Mouse (Mus musculus): Measurements from ENCODE around the gene Pfkfb4. TPM values are rescaled to one million over a fixed set of nuclear protein-coding genes. Genes with fewer than 3 reads are reported as not detected.
A peak's percentile ranks its signal among the peaks of the same experiment; 100 is the strongest.

Gene Pfkfb4
- total RNA-seq, 2 experiments from 2014 or later = 37.3 to 46.3 TPM

GRCm38 (mm10) chr9:108992620-108993361, 1.2 kb downstream of the Pfkfb4 start:
- no peak for DNase-seq
- intact Hi-C loops (cut with DNase I) = no loop called here

- intact Hi-C loops (cut with DNase I) = no loop called here
- DNase-seq = no peak
These were observed 4.8 kb downstream of the Pfkfb4 start for GRCm38 (mm10) chr9:108996411-108996810.

- intact Hi-C loops (cut with DNase I) = no loop called here
- no peak for DNase-seq
These were observed 6.9 kb downstream of the Pfkfb4 start for GRCm38 (mm10) chr9:108998287-108999166.

- intact Hi-C loops (cut with DNase I) = no loop called here
- DNase-seq = no peak
These were observed 7.6 kb downstream of the Pfkfb4 start for GRCm38 (mm10) chr9:108999167-108999526.

GRCm38 (mm10) chr9:109000726-109001125, 9.1 kb downstream of the Pfkfb4 start:
- intact Hi-C loops (cut with DNase I) = loop anchor here (2.0 kb wide), 1 partner anchor 122 kb away; no protein-coding TSS in a partner anchor
- DNase-seq = peak in 1 of 2 experiments; percentile 61

- no peak for DNase-seq
- intact Hi-C loops (cut with DNase I) = no loop called here
These were observed 11.6 kb downstream of the Pfkfb4 start for GRCm38 (mm10) chr9:109003201-109003600.

- DNase-seq = no peak
- intact Hi-C loops (cut with DNase I) = no loop called here
These were observed 15.6 kb downstream of the Pfkfb4 start for GRCm38 (mm10) chr9:109007025-109007780.

- intact Hi-C loops (cut with DNase I) = no loop called here
These were observed 16.5 kb downstream of the Pfkfb4 start for GRCm38 (mm10) chr9:109008081-109008480.

GRCm38 (mm10) chr9:109008994-109009635, 17.5 kb downstream of the Pfkfb4 start:
- intact Hi-C loops (cut with DNase I) = no loop called here
- DNase-seq = no peak

More at GRCm38 (mm10) chr9:109008081-109008480, 16.5 kb downstream of the Pfkfb4 start:
- no peak for DNase-seq

- DNase-seq = peak; percentile 57 to 69
- intact Hi-C loops (cut with DNase I) = no loop called here
These were observed 18.2 kb downstream of the Pfkfb4 start for GRCm38 (mm10) chr9:109009636-109010315.

- intact Hi-C loops (cut with DNase I) = no loop called here
- DNase-seq = peak in 1 of 2 experiments; percentile 36
These were observed 18.7 kb downstream of the Pfkfb4 start for GRCm38 (mm10) chr9:109010316-109010690.

- no peak for DNase-seq
- intact Hi-C loops (cut with DNase I) = no loop called here
These were observed 23.8 kb downstream of the Pfkfb4 start for GRCm38 (mm10) chr9:109015397-109015796.

GRCm38 (mm10) chr9:109016973-109017604, 25.5 kb downstream of the Pfkfb4 start:
- peak in 1 of 2 experiments; percentile 10 for DNase-seq
- intact Hi-C loops (cut with DNase I) = no loop called here

GRCm38 (mm10) chr9:109021428-109021827, 29.9 kb downstream of the Pfkfb4 start:
- intact Hi-C loops (cut with DNase I) = no loop called here
- DNase-seq = no peak

GRCm38 (mm10) chr9:109022866-109023685, 31.5 kb downstream of the Pfkfb4 start:
- DNase-seq = no peak
- intact Hi-C loops (cut with DNase I) = no loop called here

- DNase-seq = no peak
- intact Hi-C loops (cut with DNase I) = no loop called here
These were observed 35.9 kb downstream of the Pfkfb4 start for GRCm38 (mm10) chr9:109027521-109027920.

GRCm38 (mm10) chr9:109028421-109028820, 36.8 kb downstream of the Pfkfb4 start:
- intact Hi-C loops (cut with DNase I) = no loop called here
- DNase-seq = no peak

GRCm38 (mm10) chr9:109028919-109029318, 37.3 kb downstream of the Pfkfb4 start:
- no peak for DNase-seq
- intact Hi-C loops (cut with DNase I) = no loop called here

Data from gastrocnemius, postnatal 36 days (tissue).